Mouse (Mus musculus): ENCODE data around the gene Megf11. TPM values are rescaled to one million over a fixed set of nuclear protein-coding genes. Genes with fewer than 3 reads are reported as not detected.

Megf11 gene
- total RNA-seq, 2 experiments from 2014 or later: 15.9 to 17.9 TPM

DNA sequence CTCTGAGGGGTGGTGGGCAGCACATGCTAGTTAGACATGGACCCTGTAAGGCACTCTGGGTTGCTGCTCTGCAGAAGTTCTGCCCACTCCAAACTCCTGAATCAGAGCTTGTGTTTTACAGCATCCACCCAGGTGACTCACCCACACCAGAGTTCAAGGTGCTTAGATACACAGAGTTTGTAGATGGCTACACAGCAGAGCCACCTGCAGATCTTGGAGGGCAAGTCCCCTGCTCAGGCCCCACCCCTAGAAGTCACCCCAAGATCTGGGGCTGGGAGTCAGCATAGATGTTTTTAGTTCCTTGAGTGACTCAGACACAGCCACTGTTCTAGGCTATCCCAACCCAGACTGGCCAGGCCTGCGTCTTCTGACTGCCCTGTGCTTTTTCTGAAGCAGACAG is 217.5 kb downstream of the Megf11 start:
- DNase-seq (ENCODE audit: low spot score in 2 of 2): no peak

DNA sequence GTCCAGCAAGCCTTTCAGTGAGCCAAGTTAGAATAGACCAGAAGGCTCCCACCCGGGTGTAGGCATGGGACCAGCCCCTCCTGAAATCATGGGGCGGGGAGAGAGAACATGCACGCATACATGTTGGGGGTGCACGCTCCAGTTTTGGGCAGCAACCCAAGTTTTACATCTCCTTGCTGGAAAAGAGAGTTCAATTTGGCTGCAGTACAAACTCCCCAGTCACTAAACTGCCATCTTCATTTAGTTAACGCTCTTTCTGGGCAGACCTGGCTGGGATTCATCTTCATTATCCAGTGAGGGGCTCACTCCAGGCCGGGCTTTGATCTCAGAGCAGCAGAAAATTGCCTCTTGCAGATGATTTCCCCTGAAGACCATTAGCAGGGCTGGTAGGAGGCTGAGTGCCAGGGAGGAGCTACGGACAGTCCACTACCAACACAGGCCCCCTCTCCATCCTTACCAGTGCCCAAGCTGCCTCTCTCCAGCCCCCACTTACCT is 218.8 kb downstream of the Megf11 start:
- DNase-seq (ENCODE audit: low spot score in 2 of 2): no peak

GRCm38 (mm10) chr9:64605077-64605714 is 219.8 kb downstream of the Megf11 start:
- DNase-seq (ENCODE audit: low spot score in 2 of 2): no peak

- peak; percentile 70 to 71 for DNase-seq (ENCODE audit: low spot score in 2 of 2)
Measured at GRCm38 (mm10) chr9:64605735-64606349, 220.4 kb downstream of the Megf11 start.

DNA sequence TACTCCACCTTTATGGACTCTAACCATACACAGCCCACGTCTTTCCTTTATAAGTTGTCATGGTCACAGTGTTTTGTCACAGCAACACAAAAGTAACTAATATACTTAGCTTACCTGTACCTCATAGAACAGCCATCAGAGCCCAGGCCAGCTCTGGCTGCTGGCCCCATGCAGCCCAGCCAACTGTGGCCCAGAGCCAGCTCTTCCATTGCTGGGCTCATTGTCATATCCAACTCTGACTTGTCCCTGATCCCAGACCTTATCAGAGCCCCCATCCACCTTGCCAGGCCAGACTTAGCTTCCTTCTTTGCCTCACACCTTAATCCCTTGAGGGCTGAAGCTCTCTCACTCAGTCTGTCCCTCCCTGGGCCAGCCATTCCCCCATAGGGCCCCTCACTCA is 221.6 kb downstream of the Megf11 start:
- DNase-seq (ENCODE audit: low spot score in 2 of 2): no peak

DNA sequence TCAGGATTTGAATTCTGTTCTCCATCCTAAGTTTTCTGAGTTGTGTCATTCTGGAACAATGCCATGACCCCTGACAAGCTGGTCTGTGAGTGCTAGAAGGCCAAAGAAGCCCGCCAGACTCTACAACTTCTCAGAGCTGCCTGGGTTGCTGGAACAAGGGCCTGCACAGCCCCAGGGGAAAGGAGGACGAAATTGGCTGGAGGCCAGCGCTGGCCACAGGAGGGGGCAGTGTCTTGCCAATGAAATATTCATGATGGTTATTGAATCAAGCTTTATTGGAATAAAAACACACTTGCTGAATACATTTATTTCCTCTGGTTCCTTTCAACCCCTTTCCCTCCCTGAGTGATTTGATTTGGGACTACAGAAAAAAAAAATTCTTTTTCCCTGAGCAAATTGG is 224.1 kb downstream of the Megf11 start:
- DNase-seq (ENCODE audit: low spot score in 2 of 2): peak; percentile 58 to 72

DNA sequence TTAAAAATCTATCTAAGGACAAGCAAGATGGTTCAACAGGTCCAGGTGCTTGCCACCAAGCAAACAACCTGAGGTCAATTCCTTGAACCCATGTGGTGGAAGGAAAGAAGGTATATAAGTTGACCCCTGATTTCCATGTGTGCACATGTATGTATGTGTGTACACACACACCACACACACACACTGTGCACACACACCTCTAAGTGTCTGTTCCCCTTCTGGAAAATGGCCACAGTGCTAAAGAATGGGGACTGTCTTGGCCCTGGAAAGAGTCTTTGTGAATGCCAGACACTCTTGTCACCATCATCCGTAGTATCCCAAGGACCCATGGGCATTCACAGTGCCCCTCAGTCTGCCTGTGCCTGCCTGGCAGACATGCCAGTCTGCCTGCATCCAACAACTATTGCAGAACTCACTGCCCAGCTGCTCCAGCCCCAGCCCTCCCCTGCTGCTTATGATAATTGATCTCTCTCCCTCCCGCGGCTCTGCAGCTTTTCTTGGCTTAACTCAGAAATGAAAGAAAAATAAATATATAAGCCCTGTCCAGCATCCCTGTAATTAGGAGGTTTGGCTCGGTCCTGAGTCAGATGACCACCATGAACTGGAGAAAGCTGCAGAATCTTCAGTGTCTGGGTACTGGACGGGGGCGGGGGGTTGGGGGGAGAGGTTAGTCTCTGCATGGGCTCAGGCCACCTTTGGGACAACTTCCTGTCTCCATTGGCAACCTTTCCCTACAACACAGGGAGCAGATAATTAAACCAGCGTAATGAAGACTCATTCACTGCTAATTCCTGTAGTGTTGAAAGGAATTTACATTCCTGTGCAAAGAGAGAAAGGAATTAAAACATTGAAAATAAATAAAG is 226.9 kb downstream of the Megf11 start:
- peak; percentile 47 to 61 for DNase-seq (ENCODE audit: low spot score in 2 of 2)

DNA sequence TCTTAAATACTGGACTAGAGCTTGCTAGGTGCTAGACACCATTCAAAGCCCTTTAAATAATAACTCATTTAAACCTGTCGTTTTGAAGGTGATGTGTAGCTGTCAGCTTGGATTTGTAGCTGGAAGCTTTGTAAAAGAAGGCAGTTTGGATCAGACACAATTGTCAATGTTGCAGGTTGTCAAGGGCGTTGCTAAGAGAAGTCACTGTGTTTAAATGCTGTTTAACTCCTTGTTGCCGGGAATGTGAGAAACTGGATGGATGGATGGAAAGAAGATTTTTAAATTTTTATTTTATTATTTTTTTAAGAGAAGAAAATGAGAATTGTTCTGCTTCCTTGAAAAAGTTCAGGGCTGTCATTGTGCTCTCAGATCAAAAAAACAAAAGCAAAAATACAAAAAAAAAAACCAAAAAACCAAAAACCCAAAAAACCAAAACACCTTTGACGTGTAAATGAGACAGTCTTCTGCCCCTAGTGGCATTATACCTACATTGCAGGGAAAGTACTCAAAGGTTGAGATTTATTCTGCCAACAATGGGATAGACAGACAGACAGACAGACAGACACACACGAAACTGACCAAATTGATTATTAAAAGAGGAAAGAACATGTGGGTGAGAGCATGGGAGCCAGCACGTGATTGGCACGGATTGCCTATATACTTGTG is 227.7 kb downstream of the Megf11 start:
- DNase-seq (ENCODE audit: low spot score in 2 of 2): no peak

DNA sequence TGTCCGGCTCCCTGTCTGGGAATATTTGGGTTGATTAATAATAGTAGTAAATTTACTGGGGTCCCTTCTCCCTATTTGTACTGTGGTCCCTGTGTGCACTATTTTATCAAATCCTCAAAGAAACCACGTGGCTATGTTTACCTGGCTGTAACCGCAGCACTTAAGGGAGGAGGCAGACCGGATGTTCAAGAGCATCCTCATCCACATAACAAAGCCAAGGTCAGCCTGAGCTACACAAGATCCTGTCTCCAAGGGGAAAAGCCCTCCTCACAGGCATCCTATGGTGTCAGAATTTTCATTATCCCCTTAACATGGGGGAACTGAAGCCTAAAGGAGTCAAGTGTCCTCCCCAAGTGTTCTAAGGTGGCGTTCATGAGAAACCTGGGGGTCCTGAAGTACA is 232.0 kb downstream of the Megf11 start:
- no peak for DNase-seq (ENCODE audit: low spot score in 2 of 2)

DNA sequence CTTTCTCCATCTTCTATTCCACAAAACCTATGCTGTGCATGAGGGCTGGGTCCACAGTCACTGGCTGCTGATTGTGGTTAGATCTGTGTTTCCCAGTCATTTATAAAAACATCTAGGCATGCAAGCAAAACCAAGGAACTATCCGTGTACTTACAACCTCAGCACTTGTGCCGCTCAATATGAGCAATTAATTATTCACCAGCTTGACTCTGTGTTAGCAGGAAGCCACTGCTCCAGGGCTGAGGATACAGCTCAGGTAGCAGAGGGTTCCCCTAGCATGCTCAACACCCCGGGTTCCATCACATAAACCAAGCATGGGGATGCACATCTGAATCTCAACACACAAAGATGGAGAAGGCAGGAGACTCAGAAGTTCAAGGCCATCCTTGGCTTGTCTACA is 233.0 kb downstream of the Megf11 start:
- DNase-seq (ENCODE audit: low spot score in 2 of 2): no peak

DNA sequence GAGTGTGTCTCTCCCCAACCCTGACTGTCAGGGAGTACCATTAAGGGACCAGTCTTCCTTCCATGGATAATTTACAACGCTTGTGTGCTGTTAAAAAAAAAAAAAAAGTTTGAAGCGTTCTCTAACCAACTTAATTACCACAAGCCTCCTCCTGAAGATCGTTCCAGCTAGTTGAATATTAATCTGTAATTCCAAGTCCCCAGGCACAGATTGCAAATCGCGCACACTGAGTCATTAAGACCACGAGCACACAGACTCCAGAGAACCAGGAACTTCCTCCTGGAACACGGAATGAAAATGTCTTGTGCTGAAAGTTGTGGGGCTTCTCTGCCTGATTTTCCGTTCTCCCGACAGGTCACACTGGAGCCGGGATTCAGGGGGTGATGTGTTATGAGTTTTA is 234.0 kb downstream of the Megf11 start:
- DNase-seq (ENCODE audit: low spot score in 2 of 2): no peak

GRCm38 (mm10) chr9:64620596-64620995 is 235.2 kb downstream of the Megf11 start:
- DNase-seq (ENCODE audit: low spot score in 2 of 2): no peak

- DNase-seq (ENCODE audit: low spot score in 2 of 2): peak in 1 of 2 experiments; percentile 41
Measured at GRCm38 (mm10) chr9:64621499-64622296, 236.3 kb downstream of the Megf11 start.

DNA sequence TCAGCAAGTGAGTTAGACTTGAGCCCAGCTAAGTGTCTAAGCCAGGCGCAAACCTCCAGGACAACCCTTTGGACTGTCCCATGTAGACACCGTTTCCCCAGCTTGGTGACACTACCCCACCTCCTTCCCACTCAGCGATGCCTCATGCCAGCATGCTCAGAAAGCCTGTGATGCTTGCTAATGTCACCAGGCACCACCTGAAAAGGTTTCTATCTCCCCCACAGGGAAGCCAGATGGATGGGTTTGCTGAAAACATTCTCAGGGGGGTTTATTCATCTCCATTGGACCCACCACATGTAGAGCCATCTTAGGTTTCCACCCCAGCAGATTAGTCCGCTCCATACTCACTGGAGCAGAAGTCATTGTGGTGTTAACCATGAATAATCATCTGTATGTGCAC is 237.9 kb downstream of the Megf11 start:
- no peak for DNase-seq (ENCODE audit: low spot score in 2 of 2)

DNA sequence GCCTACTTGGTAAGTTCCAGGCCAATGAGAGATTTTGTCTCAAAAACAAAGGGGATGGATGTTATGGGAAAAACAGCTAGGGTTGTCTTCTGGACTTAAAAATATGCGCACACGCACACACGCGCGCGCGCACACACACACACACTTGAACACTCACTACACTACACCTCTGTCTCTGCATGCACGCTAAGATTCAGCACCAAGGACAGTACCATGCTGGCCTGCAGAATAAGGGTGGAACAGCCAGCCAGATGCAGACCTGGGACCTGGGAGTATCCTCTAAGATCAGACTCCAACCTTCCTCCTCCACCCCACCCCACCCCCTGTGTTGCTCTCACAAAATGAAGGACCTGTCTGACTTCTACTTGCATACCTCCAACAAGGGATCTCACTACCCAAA is 239.1 kb downstream of the Megf11 start:
- no peak for DNase-seq (ENCODE audit: low spot score in 2 of 2)

GRCm38 (mm10) chr9:64629802-64630201 is 244.4 kb downstream of the Megf11 start:
- no peak for DNase-seq (ENCODE audit: low spot score in 2 of 2)

DNA sequence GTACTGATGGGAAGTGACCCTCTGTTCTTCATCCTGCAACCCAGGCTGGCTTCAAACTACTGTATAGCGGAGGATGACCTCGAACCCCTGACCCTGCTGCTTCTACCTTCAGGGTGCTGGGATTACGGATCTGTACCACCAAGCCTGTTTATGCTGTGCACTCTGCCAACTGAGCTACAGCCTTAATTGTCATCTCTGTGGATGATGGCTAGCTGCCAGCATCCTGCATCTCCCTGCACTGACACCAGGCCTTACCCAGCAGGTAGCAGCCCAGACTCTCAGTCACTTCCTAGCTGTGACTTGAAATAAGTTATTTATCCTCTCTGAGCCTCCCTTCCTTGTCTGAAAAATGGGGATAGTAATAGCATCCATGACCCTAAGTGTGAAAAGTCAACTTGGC is 247.7 kb downstream of the Megf11 start:
- no peak for DNase-seq (ENCODE audit: low spot score in 2 of 2)

GRCm38 (mm10) chr9:64636111-64636510 is 250.7 kb downstream of the Megf11 start:
- no peak for DNase-seq (ENCODE audit: low spot score in 2 of 2)

GRCm38 (mm10) chr9:64636961-64637360 is 251.5 kb downstream of the Megf11 start:
- no peak for DNase-seq (ENCODE audit: low spot score in 2 of 2)

DNA sequence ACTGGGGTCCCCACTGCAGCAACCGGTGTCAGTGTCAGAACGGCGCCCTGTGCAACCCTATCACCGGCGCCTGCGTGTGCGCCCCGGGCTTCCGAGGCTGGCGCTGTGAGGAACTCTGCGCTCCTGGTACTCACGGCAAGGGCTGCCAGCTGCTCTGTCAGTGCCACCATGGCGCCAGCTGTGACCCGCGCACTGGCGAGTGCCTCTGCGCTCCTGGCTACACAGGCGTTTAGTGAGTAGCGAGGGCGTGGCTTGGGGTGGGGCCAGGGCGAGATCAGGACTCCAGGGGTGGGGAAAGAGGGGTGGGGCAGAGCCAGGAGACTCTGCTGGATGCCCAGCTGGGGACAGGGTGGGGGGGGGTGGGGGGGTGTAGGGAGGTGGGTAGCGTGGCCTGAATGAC is 252.8 kb downstream of the Megf11 start:
- peak in 1 of 2 experiments; percentile 24 for DNase-seq (ENCODE audit: low spot score in 2 of 2)

GRCm38 (mm10) chr9:64639664-64640063 is 254.2 kb downstream of the Megf11 start:
- DNase-seq (ENCODE audit: low spot score in 2 of 2): peak; percentile 47 to 66

Measured in layer of hippocampus, postnatal 10 days (tissue).